Mouse (Mus musculus) myocyte (in vitro differentiated cells): ENCODE results near the gene Foxp4. TPM values are rescaled to one million over a fixed set of nuclear protein-coding genes. Genes with fewer than 3 reads are reported as not detected.

Experiments used
- H3K27me3 ChIP-seq: one replicate; pipeline ENCODE4 v1.6.1; 2011; ENCODE audit not compliant: control insufficient read depth, insufficient read depth, insufficient read length
- H3K36me3 ChIP-seq: one replicate; pipeline ENCODE4 v1.6.1; 2011; ENCODE audit not compliant: control insufficient read depth, insufficient read depth
- H3K4me2 ChIP-seq: one replicate; pipeline ENCODE4 v1.6.1; 2011; ENCODE audit warnings: low read depth, control low read depth
- H3K4me3 ChIP-seq: one replicate; pipeline ENCODE4 v1.5.1; 2011; ENCODE audit warnings: mild to moderate bottlenecking, control low read depth, moderate library complexity
- H3K79me2 ChIP-seq: one replicate; pipeline ENCODE4 v1.6.1; 2011; ENCODE audit not compliant: control insufficient read depth, insufficient read depth
- H3ac ChIP-seq: one replicate; pipeline ENCODE4 v1.6.1; 2011; ENCODE audit not compliant: control insufficient read depth, insufficient read length
- CEBPB ChIP-seq: IDR thresholded peaks from 2 replicates; pipeline ENCODE4 v1.6.1; 2011; ENCODE audit warnings: mild to moderate bottlenecking, moderate library complexity; ENCODE audit not compliant: poor library complexity, insufficient read depth, severe bottlenecking
- E2F4 ChIP-seq: IDR thresholded peaks from one replicate; pipeline ENCODE4 v1.6.1; 2011; ENCODE audit warnings: mild to moderate bottlenecking, control low read depth, moderate library complexity; ENCODE audit not compliant: insufficient read depth
- MAX ChIP-seq: IDR thresholded peaks from one replicate; pipeline ENCODE4 v1.6.1; 2011; ENCODE audit warnings: low read depth, mild to moderate bottlenecking, control low read depth
- MYOD1 ChIP-seq, 3 experiments: IDR thresholded peaks; one replicate each; pipeline ENCODE4 v1.6.1; 2011; ENCODE audit warnings: control low read depth in 2 of 3, low read depth in 2 of 3, mild to moderate bottlenecking in 2 of 3, moderate library complexity in 1 of 3; ENCODE audit not compliant: insufficient read length in 2 of 3, control insufficient read depth in 1 of 3
- MYOG ChIP-seq, 3 experiments: IDR thresholded peaks; one replicate each; pipeline ENCODE4 v1.6.1; 2011; ENCODE audit warnings: control low read depth in 2 of 3, low read depth in 2 of 3, mild to moderate bottlenecking in 2 of 3; ENCODE audit not compliant: insufficient read length in 2 of 3, control insufficient read depth in 1 of 3, insufficient read depth in 1 of 3
- POLR2A ChIP-seq: IDR thresholded peaks from one replicate; pipeline ENCODE4 v1.6.1; 2011; ENCODE audit warnings: low read depth, mild to moderate bottlenecking, control low read depth, moderate library complexity; ENCODE audit not compliant: insufficient read length
- POLR2AphosphoS2 ChIP-seq: IDR thresholded peaks from one replicate; pipeline ENCODE4 v1.6.1; 2011; ENCODE audit warnings: low read depth, control low read depth; ENCODE audit not compliant: insufficient read length
- REST ChIP-seq: IDR thresholded peaks from one replicate; pipeline ENCODE4 v1.6.1; 2011; ENCODE audit warnings: mild to moderate bottlenecking, control low read depth, moderate library complexity; ENCODE audit not compliant: insufficient read depth, insufficient read length
- SRF ChIP-seq: IDR thresholded peaks from one replicate; pipeline ENCODE4 v1.6.1; 2011; ENCODE audit warnings: low read depth; ENCODE audit not compliant: control insufficient read depth, insufficient read length
- TCF12 ChIP-seq: IDR thresholded peaks from one replicate; pipeline ENCODE4 v1.6.1; 2011; ENCODE audit warnings: mild to moderate bottlenecking, control low read depth; ENCODE audit not compliant: poor library complexity, insufficient read depth, severe bottlenecking
- TCF3 ChIP-seq: IDR thresholded peaks from one replicate; pipeline ENCODE4 v1.6.1; 2011; ENCODE audit warnings: low read depth, control low read depth; ENCODE audit not compliant: insufficient read length
- USF1 ChIP-seq: IDR thresholded peaks from one replicate; pipeline ENCODE4 v1.6.1; 2011; ENCODE audit warnings: low read depth, mild to moderate bottlenecking, control low read depth, moderate library complexity
- polyA plus RNA-seq: library from polyadenylated mRNA; unstranded; fragments of >200 nt; fragmentation: generic; extraction: Trizol; gene quantifications from one replicate; pipeline ENCODE4 v1.2.1, GENCODE M21; 2012; ENCODE audit warnings: missing spikeins

Foxp4 gene
- polyA plus RNA-seq, 1 experiment, result 24.7 TPM

- peak overlapping the region; percentile 52 for H3K4me2 ChIP-seq
- no peak overlapping the region for H3K4me3 ChIP-seq
- no peaks in the 10 kb centered on the region for H3K79me2 ChIP-seq
- TF ChIP-seq SRF (no peak), TCF3 (no peak), REST (no peak), E2F4 (no peak), POLR2AphosphoS2 (no peak), MAX (no peak), TCF12 (no peak), USF1 (no peak), MYOD1 (IDR thresholded peaks at IDR 0.05; ENCODE audit: control insufficient read depth in 1 of 3, insufficient read length in 2 of 3, low read depth in 2 of 3) (no peak), POLR2A (no peak), CEBPB (no peak), MYOG (IDR thresholded peaks at IDR 0.05; ENCODE audit: control insufficient read depth in 1 of 3, insufficient read depth in 1 of 3, insufficient read length in 2 of 3, low read depth in 2 of 3) (no peak)
- no peak overlapping the region for H3ac ChIP-seq
- H3K36me3 ChIP-seq, result no peaks in the 10 kb centered on the region
- peaks cover 30% of the 10 kb centered on the region for H3K27me3 ChIP-seq
Observed at GRCm38 (mm10) chr17:47833628-47834481, 90.6 kb downstream of the Foxp4 start.

DNA sequence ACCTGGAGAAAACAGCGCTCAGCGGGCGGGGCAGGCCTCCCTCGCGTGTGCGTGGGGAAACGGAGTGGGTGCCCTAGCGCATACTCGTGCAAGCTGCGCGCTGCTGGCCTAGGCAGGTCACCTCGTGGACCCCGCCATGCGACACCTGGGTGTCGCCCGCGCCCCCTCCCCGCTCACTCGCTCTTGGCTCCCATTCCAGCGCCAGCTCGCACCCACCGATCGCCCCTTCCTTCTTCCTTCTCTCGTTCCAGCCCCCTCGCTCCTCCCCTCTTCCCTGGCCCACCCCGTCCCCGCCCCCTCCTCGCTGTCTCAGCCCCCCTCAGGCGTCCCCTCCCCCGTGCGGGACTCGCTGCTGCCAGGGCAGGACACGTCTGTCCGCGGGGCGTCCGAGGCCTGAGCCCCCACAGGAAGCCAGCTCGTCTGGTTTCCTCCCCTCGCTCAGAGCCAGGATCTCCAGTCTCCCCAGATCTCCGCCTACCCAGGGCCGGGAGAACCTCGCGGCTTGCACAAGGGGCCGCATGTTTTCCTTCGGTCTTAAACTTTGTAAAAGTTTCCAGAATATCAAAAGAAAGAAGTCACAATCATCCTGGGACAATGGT is 91.3 kb downstream of the Foxp4 start:
- no peaks in the 10 kb centered on the region for H3K36me3 ChIP-seq
- H3K4me3 ChIP-seq, result no peak overlapping the region
- no peak for TF ChIP-seq MYOD1 (IDR thresholded peaks at IDR 0.05; ENCODE audit: control insufficient read depth in 1 of 3, insufficient read length in 2 of 3, low read depth in 2 of 3)
- no peak for TF ChIP-seq MYOG (IDR thresholded peaks at IDR 0.05; ENCODE audit: control insufficient read depth in 1 of 3, insufficient read depth in 1 of 3, insufficient read length in 2 of 3, low read depth in 2 of 3)
- no peak for TF ChIP-seq TCF12
- TF ChIP-seq POLR2AphosphoS2, result no peak
- TF ChIP-seq USF1, result no peak
- TF ChIP-seq TCF3, result no peak
- TF ChIP-seq CEBPB, result no peak
- TF ChIP-seq MAX, result no peak
- no peak for TF ChIP-seq REST
- TF ChIP-seq E2F4, result no peak
- no peak for TF ChIP-seq POLR2A
- no peak for TF ChIP-seq SRF
- H3K4me2 ChIP-seq, result peak overlapping the region; percentile 52
- H3K27me3 ChIP-seq, result peaks cover 30% of the 10 kb centered on the region
- no peak overlapping the region for H3ac ChIP-seq
- H3K79me2 ChIP-seq, result no peaks in the 10 kb centered on the region

- Histone ChIP-seq H3K4me3 (no peak overlapping the region), H3K27me3 (peaks cover 30% of the 10 kb centered on the region), H3K79me2 (no peaks in the 10 kb centered on the region), H3ac (no peak overlapping the region), H3K36me3 (no peaks in the 10 kb centered on the region), H3K4me2 (no peak overlapping the region)
- TF ChIP-seq USF1 (no peak), TCF12 (no peak), MYOD1 (IDR thresholded peaks at IDR 0.05; ENCODE audit: control insufficient read depth in 1 of 3, insufficient read length in 2 of 3, low read depth in 2 of 3) (no peak), TCF3 (no peak), MYOG (IDR thresholded peaks at IDR 0.05; ENCODE audit: control insufficient read depth in 1 of 3, insufficient read depth in 1 of 3, insufficient read length in 2 of 3, low read depth in 2 of 3) (no peak), E2F4 (no peak), SRF (no peak)
Observed at GRCm38 (mm10) chr17:47832501-47833028, 91.9 kb downstream of the Foxp4 start.

DNA sequence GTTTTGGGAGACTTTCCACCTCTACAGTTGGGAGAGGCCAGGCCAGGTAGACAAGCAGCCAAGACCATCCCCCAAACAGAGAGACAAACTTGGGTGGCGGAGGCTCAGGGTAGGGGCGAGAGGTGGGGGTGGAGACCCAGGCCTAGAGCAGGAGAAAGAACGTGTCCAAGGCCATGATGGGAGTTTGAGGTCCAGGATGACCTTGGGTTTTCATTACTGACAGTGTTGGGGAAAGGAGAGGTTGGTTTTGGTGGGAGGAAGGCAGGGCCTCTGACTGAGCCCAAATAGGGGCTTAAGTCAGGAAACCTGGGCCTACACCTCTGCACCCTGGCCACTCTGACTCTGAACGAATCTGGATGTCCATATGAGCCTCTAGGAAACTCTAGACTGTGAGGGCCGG is 92.7 kb downstream of the Foxp4 start:
- no peak overlapping the region for H3K4me3 ChIP-seq
- no peak overlapping the region for H3ac ChIP-seq
- H3K36me3 ChIP-seq, result no peaks in the 10 kb centered on the region
- peaks cover 30% of the 10 kb centered on the region for H3K27me3 ChIP-seq
- no peak for TF ChIP-seq E2F4
- no peak for TF ChIP-seq TCF12
- no peak for TF ChIP-seq SRF
- TF ChIP-seq POLR2A, result no peak
- TF ChIP-seq MYOG (IDR thresholded peaks at IDR 0.05; ENCODE audit: control insufficient read depth in 1 of 3, insufficient read depth in 1 of 3, insufficient read length in 2 of 3, low read depth in 2 of 3), result no peak
- no peak for TF ChIP-seq REST
- no peak for TF ChIP-seq TCF3
- TF ChIP-seq MYOD1 (IDR thresholded peaks at IDR 0.05; ENCODE audit: control insufficient read depth in 1 of 3, insufficient read length in 2 of 3, low read depth in 2 of 3), result no peak
- TF ChIP-seq MAX, result no peak
- TF ChIP-seq POLR2AphosphoS2, result no peak
- TF ChIP-seq CEBPB, result no peak
- TF ChIP-seq USF1, result no peak
- no peaks in the 10 kb centered on the region for H3K79me2 ChIP-seq
- no peak overlapping the region for H3K4me2 ChIP-seq
